Mouse (Mus musculus): ENCODE measurements around the gene Stra8. TPM values are rescaled to one million over a fixed set of nuclear protein-coding genes. Genes with fewer than 3 reads are reported as not detected.

The Stra8 gene
- polyA plus RNA-seq, 1 experiment: not detected

DNA sequence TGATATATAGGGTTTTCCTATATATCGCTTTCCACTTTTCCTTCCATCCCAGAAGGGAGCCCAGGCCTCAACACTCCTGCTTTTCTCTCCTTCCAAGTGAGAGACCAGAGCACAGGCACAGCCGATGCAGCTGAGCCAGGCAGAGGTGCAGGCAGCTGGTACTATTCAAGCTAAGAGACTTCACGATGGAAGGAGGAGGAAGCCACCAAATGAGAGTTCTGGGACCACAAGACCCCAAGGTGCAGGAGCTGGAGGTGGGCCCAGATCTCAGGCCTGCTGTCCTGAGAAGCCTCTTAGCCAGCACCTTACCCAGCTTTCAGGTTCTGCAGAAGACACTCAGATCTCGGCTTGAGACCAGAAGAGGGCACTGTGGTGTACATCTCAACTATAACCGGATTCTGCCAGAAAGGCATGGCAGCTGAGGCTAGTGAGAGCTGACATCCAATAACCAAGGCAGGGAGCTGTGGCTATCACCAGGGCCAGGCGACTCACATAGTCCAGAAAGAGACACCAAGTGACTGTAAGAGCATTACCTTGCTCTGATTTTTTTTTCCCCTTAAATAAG lies 40.0 kb upstream of the Stra8 start:
- Histone ChIP-seq H3K27me3 (ENCODE audit: control insufficient read depth, insufficient read depth, insufficient read length) (no peaks in the 10 kb centered on the region), H3K79me2 (ENCODE audit: control insufficient read depth, insufficient read depth) (peaks cover 15% of the 10 kb centered on the region), H3K4me2 (ENCODE audit: low read depth) (no peak overlapping the region), H3K4me3 (no peak overlapping the region), H3K36me3 (ENCODE audit: control insufficient read depth, insufficient read depth) (peaks cover 4% of the 10 kb centered on the region), H3ac (ENCODE audit: control insufficient read depth, insufficient read length) (no peak overlapping the region)
- TF ChIP-seq MAX (IDR thresholded peaks at IDR 0.05; ENCODE audit: low read depth) (no peak), USF1 (IDR thresholded peaks at IDR 0.05; ENCODE audit: low read depth) (no peak), SRF (IDR thresholded peaks at IDR 0.05; ENCODE audit: control insufficient read depth, insufficient read length, low read depth) (no peak), TCF12 (IDR thresholded peaks at IDR 0.05; ENCODE audit: insufficient read depth, poor library complexity, severe bottlenecking) (no peak), MYOD1 (IDR thresholded peaks at IDR 0.05; ENCODE audit: control insufficient read depth in 1 of 3, insufficient read length in 2 of 3, low read depth in 2 of 3) (no peak), REST (IDR thresholded peaks at IDR 0.05; ENCODE audit: insufficient read depth, insufficient read length) (no peak), TCF3 (IDR thresholded peaks at IDR 0.05; ENCODE audit: insufficient read length, low read depth) (no peak), POLR2A (IDR thresholded peaks at IDR 0.05; ENCODE audit: insufficient read length, low read depth) (no peak), POLR2AphosphoS2 (IDR thresholded peaks at IDR 0.05; ENCODE audit: insufficient read length, low read depth) (no peak), MYOG (IDR thresholded peaks at IDR 0.05; ENCODE audit: control insufficient read depth in 1 of 3, insufficient read depth in 1 of 3, insufficient read length in 2 of 3, low read depth in 2 of 3) (no peak), CEBPB (IDR thresholded peaks at IDR 0.05; ENCODE audit: insufficient read depth, poor library complexity, severe bottlenecking) (no peak), E2F4 (IDR thresholded peaks at IDR 0.05; ENCODE audit: insufficient read depth) (no peak)

DNA sequence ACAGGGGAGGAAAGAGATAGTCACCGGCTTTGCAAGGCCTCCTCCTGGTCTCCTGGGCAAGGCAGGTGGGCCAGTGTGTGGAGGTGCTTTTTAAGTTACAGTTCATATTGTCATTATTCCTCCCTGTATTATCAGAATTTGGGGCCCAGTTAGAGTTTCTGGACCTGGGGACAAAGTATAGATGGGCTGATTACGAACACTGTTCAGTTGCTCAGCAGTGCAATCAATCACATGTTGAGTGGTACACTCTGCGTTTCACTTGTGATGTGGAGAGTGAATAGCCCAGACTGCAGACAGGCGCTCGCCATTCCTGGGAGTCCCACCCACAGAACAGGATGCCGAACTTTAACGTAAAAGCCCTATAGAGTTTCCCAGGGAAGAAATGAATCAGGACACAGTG lies 35.2 kb upstream of the Stra8 start:
- H3K36me3 ChIP-seq (ENCODE audit: control insufficient read depth, insufficient read depth): peaks cover 3% of the 10 kb centered on the region
- TF ChIP-seq REST (IDR thresholded peaks at IDR 0.05; ENCODE audit: insufficient read depth, insufficient read length) (no peak), SRF (IDR thresholded peaks at IDR 0.05; ENCODE audit: control insufficient read depth, insufficient read length, low read depth) (no peak), TCF3 (IDR thresholded peaks at IDR 0.05; ENCODE audit: insufficient read length, low read depth) (no peak), POLR2A (IDR thresholded peaks at IDR 0.05; ENCODE audit: insufficient read length, low read depth) (no peak), POLR2AphosphoS2 (IDR thresholded peaks at IDR 0.05; ENCODE audit: insufficient read length, low read depth) (no peak), TCF12 (IDR thresholded peaks at IDR 0.05; ENCODE audit: insufficient read depth, poor library complexity, severe bottlenecking) (no peak)

DNA sequence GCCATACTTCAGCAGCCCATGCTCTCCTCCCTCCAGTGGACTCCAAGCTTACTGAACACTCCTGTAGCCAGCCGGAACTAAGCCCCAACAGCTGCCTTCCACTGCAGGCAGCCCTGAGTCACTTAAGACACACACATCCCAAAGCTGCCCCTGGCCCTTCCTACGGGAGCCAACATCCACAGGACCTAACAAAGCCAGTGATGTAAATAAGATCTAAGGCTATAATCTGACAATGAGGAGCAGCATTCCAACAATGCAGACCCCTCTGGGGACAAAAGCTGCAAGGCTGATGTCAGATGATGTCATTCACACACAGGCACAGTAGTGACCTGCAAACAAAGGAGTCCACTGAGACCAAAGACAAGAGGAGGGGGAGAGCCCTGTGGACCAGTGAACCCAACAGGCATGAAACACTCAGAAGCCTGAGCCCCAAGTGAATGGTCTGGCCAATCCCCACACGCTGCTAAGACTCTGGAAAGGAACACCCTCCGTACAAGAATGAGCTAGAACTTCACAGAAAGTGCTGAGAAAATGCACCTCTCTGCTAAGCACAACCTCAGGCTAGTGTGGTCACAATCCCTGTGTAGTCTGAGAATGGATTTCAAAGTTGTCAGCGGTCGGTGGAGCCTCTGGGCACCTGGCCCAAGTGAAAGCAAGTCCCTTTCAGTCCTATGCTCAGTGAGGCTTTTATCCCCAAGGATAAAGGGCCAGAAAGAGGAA lies 32.7 kb upstream of the Stra8 start:
- Histone ChIP-seq H3K4me2 (ENCODE audit: low read depth) (no peak overlapping the region), H3ac (ENCODE audit: control insufficient read depth, insufficient read length) (no peak overlapping the region), H3K79me2 (ENCODE audit: control insufficient read depth, insufficient read depth) (no peaks in the 10 kb centered on the region), H3K27me3 (ENCODE audit: control insufficient read depth, insufficient read depth, insufficient read length) (no peaks in the 10 kb centered on the region), H3K36me3 (ENCODE audit: control insufficient read depth, insufficient read depth) (peaks cover 3% of the 10 kb centered on the region), H3K4me3 (no peak overlapping the region)
- TF ChIP-seq MYOD1 (IDR thresholded peaks at IDR 0.05; ENCODE audit: control insufficient read depth in 1 of 3, insufficient read length in 2 of 3, low read depth in 2 of 3) (peak in 1 of 3 experiments; percentile 35), TCF3 (IDR thresholded peaks at IDR 0.05; ENCODE audit: insufficient read length, low read depth) (no peak)

More for the DNA sequence above, 35.2 kb upstream of the Stra8 start:
- Histone ChIP-seq H3K4me3 (no peak overlapping the region), H3K79me2 (ENCODE audit: control insufficient read depth, insufficient read depth) (no peaks in the 10 kb centered on the region), H3K27me3 (ENCODE audit: control insufficient read depth, insufficient read depth, insufficient read length) (no peaks in the 10 kb centered on the region), H3ac (ENCODE audit: control insufficient read depth, insufficient read length) (no peak overlapping the region), H3K4me2 (ENCODE audit: low read depth) (no peak overlapping the region)

DNA sequence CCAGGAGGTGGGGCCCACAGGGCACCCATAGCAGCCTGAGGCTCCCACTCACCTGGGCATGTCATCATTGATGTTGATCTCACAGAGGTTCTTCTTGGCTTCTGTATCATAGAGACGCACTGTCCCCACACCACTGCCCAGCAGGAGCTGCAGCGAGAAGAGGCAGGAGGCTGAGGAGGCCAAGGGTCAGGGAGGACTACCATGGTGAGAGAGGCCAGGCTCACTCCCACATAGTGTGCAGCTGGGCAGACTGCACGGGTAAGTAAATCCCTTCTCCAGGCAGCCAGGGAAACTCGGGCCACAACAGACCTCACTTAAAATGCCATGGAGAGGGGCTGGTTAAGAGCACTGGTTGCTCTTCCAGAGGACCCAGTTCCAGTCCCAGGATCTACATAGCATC lies 30.8 kb upstream of the Stra8 start:
- Histone ChIP-seq H3K4me2 (ENCODE audit: low read depth) (no peak overlapping the region), H3K4me3 (no peak overlapping the region), H3ac (ENCODE audit: control insufficient read depth, insufficient read length) (no peak overlapping the region), H3K27me3 (ENCODE audit: control insufficient read depth, insufficient read depth, insufficient read length) (no peaks in the 10 kb centered on the region), H3K36me3 (ENCODE audit: control insufficient read depth, insufficient read depth) (peaks cover 5% of the 10 kb centered on the region), H3K79me2 (ENCODE audit: control insufficient read depth, insufficient read depth) (no peaks in the 10 kb centered on the region)
- TF ChIP-seq MYOD1 (IDR thresholded peaks at IDR 0.05; ENCODE audit: control insufficient read depth in 1 of 3, insufficient read length in 2 of 3, low read depth in 2 of 3) (no peak), REST (IDR thresholded peaks at IDR 0.05; ENCODE audit: insufficient read depth, insufficient read length) (no peak), TCF12 (IDR thresholded peaks at IDR 0.05; ENCODE audit: insufficient read depth, poor library complexity, severe bottlenecking) (no peak), MYOG (IDR thresholded peaks at IDR 0.05; ENCODE audit: control insufficient read depth in 1 of 3, insufficient read depth in 1 of 3, insufficient read length in 2 of 3, low read depth in 2 of 3) (no peak), SRF (IDR thresholded peaks at IDR 0.05; ENCODE audit: control insufficient read depth, insufficient read length, low read depth) (no peak), POLR2A (IDR thresholded peaks at IDR 0.05; ENCODE audit: insufficient read length, low read depth) (no peak), POLR2AphosphoS2 (IDR thresholded peaks at IDR 0.05; ENCODE audit: insufficient read length, low read depth) (no peak), TCF3 (IDR thresholded peaks at IDR 0.05; ENCODE audit: insufficient read length, low read depth) (no peak), MAX (IDR thresholded peaks at IDR 0.05; ENCODE audit: low read depth) (no peak), CEBPB (IDR thresholded peaks at IDR 0.05; ENCODE audit: insufficient read depth, poor library complexity, severe bottlenecking) (no peak), USF1 (IDR thresholded peaks at IDR 0.05; ENCODE audit: low read depth) (no peak)

DNA sequence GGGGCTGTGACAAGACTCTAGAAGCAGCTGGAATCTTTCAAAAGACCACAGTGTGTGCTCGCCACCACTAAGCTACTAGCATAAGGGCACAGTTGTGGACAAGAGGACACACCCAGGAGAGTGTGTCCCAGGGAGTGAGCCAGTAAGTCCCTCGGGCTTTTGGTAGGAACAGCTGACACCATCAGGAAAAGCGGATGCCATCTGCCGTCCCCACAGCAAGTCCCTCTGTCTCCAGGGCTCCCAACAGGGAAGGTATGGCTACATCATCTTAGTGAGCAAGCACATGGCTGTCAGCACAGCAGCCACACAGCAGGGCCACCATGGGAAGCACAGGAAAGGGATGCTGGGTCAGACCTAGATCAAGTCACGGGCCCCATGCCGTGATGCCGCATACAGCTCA lies 24.4 kb upstream of the Stra8 start:
- Histone ChIP-seq H3K36me3 (ENCODE audit: control insufficient read depth, insufficient read depth) (peaks cover 3% of the 10 kb centered on the region), H3K27me3 (ENCODE audit: control insufficient read depth, insufficient read depth, insufficient read length) (no peaks in the 10 kb centered on the region), H3K4me2 (ENCODE audit: low read depth) (no peak overlapping the region), H3ac (ENCODE audit: control insufficient read depth, insufficient read length) (no peak overlapping the region), H3K79me2 (ENCODE audit: control insufficient read depth, insufficient read depth) (no peaks in the 10 kb centered on the region), H3K4me3 (no peak overlapping the region)
- TF ChIP-seq MYOD1 (IDR thresholded peaks at IDR 0.05; ENCODE audit: control insufficient read depth in 1 of 3, insufficient read length in 2 of 3, low read depth in 2 of 3) (peak in 2 of 3 experiments; percentile 5 to 49), TCF12 (IDR thresholded peaks at IDR 0.05; ENCODE audit: insufficient read depth, poor library complexity, severe bottlenecking) (no peak), MYOG (IDR thresholded peaks at IDR 0.05; ENCODE audit: control insufficient read depth in 1 of 3, insufficient read depth in 1 of 3, insufficient read length in 2 of 3, low read depth in 2 of 3) (peak; percentile 3 to 65 (median 41))

Measured in myocyte (in vitro differentiated cells).